Mouse (Mus musculus) retina, embryonic 14.5 days (tissue): ENCODE measurements around the gene Zc3h13.

Source experiments
- DNase-seq: peaks from one replicate; pipeline ENCODE4 v3.0.0-alpha.2; 2015; ENCODE audit warnings: low spot score

Gene Zc3h13

GRCm38 (mm10) chr14:75323354-75323753 is 39.2 kb downstream of the Zc3h13 start:
- no peak for DNase-seq

GRCm38 (mm10) chr14:75328062-75328461 is 43.9 kb downstream of the Zc3h13 start:
- DNase-seq: no peak

DNA sequence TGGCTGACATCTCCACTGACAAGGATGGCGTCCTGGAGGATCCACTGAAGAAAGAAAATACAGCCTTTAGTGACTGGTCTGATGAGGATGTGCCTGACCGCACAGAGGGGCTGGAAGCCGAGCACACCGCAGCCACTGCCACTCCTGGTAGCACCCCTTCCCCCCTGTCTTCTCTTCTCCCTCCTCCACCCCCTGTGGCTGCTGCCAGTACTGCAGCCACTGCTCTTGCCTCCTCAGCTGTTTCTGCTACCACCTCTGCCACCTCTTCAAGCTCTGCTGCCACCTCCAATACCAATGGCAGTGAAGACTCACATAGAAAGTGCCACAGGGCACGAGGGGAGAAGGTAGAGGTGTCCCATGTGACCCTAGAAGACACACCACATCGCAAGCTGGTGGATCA is 46.4 kb downstream of the Zc3h13 start:
- DNase-seq: peak; percentile 61

DNA sequence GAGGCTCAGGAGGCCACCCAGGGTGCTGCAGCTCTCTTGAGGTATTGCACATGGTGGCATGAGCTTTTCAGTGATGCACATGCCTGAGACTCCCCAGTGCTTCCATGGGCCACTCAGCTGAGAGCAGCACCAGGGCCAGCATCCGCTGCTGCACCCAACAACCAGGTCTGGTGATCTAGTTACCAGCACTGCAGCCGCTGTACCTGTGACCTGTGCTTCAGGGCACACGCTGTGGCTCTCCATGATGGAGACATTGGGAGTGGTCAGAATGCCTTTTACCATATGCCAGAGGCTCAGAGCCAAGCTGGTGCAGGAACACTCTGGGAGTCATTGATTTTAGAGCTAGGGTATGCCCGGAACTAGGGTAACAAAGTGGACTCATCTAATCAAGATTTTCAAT is 50.1 kb downstream of the Zc3h13 start:
- no peak for DNase-seq

DNA sequence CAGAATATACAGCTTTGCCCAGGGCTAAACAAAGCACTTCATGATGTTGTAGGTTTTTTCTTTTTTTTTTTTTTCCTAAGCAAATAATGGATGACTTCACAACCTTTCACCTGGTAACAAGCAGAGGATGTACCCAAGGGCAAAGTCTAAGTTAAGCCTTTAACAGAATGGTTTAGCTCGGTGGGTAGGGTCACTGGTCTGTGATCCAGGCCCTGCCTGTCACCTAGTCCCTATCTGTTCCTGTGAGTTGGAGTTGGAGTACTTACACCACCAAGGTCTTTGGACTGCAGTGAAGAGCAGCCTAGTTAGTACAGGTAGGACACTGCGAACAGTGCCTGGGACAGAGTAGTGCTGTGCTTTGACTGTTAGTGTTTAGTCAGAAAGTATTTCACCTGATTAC is 53.7 kb downstream of the Zc3h13 start:
- no peak for DNase-seq

- DNase-seq: no peak
These were observed 61.9 kb downstream of the Zc3h13 start for GRCm38 (mm10) chr14:75346041-75346440.

- DNase-seq: no peak
These were observed 67.5 kb downstream of the Zc3h13 start for GRCm38 (mm10) chr14:75351626-75352025.

DNA sequence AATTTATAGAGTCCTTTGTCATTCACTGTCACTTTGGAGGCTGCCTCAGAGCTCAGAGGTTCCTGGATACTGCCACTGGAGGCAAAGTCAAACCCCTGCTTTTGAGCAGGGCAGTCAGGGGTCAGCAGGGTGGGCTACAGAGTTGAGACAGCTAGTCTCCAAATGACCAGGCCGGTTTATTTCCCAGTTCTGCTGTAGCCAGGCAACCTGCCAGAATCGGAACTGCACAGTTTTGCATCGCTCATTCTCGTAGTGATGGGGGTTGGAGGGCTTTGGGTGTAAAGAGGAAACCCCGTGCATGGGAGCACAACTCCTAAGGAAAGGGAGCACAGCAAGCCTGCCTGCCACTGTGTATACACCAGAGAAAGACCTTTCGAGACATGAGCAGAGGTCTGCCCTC is 79.1 kb downstream of the Zc3h13 start:
- DNase-seq: no peak

DNA sequence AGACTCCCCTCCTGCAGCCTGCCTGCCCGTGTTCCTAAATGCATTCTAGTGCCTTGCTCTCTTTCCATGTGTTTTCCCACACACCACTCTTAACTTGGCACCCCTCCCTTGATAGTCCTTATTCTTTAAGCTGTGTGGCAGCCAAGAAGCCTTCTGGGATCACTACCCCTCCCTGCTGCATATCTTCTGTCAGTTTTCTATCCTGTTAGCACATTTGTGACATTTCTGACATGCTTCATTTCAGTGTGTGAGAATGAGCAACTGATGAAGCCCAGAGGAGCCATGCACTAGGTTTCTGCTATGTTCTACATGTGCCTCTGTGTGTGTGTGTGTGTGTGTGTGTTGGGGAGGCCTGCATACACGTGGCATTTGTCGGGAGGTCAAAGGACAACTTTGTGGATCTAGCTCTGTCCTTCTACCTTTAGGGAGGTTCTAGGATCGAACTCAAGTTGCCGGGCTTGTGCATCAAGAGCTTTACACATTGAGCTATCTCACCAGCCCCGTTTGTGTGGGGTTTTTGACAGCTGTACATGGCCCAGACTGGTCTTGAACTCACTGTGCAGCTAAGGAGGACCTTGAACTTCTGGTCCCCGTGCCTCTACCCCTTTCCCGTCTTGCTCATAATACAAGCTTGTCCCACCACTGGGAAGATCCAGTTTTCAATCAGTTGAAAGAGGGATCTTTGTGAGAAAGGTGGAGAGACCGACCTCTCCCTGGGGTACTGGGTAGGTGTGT is 81.3 kb downstream of the Zc3h13 start:
- no peak for DNase-seq

DNA sequence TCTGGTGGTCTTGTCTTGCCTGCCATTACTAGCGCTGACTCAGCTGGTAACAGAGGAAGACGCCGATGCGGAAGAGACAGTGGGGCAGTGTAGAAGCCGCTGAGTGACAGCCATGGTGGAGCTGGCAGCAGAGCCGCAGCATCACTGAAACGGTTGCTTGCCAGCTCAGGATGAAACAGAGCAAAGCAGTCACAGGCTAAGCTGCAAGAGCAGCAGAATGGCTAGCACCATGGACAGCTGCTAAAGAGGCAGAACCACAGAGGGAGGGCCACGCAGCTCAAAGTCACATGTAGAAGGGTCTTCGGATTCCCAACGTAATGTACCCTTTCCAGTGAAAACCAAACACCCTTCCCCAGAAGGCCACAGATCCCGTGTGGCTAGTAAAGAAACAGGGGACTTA is 82.6 kb downstream of the Zc3h13 start:
- no peak for DNase-seq

DNA sequence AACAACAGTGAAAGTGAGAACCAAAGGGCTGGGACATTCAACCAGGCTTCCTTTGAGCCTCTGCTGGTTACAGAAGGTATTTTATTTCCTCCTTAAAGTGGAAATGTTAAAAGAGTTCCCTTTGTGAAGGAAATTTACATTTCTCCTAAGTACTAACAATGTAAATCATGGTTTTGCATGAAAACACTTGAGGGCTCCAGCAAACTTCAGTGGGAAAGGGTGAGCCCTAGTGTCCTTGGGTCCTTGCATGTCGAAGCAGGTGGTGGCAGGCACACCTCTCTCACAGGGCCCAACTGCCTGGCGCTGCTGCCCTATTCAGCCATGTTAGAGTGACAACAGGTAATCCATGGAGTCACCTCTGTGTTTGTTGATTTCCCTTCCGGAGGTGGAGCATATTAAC is 83.3 kb downstream of the Zc3h13 start:
- no peak for DNase-seq

DNA sequence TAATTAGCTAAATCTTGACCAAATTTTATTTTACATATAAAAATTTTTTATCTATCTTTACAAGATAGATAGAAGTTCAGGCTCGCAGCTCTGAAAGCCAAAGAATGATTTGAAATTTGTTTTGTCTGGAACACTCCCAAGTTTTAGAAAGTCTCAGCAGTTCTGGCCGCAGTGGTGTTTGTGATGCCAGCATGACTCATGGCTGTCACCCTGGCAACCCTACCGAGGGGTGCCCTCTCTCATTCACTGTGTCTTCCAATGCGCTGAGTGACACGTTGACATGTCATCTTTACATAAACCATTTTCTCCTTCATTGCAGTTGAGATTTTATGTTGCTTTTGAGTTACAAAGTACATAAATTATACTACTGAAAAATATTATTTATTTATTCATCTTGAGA is 85.7 kb downstream of the Zc3h13 start:
- no peak for DNase-seq

DNA sequence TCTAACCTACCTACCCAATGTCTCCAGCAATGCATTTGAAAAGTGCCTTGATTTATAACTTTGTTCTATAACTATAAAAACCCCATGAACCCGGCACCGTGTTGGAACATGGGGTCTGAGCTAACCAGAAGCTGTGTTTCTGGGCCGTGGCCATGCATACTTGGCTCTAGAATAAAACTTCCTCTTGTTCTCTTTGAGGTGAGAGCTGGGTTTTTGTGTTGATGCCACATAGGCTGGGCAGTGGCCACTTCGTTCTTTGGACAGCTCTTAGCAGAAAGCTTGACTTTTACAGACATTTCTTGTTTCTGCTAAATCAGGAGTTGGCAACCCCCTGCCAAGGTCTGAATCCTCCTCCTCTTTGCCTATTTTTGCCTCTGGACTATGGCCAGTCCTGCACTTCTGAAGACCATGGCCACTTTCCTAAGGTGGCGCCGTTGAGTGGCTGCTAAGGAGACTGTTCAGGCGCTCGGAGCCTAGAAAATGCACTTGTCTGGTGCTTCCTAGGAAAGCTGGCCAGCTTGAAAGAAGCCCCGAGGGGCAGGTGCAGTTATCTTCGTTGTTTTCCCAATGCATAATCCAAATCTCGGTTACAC is 90.9 kb downstream of the Zc3h13 start:
- peak; percentile 18 for DNase-seq

- DNase-seq: no peak
These were observed 92.1 kb downstream of the Zc3h13 start for GRCm38 (mm10) chr14:75376256-75376655.

GRCm38 (mm10) chr14:75377612-75378011 is 93.4 kb downstream of the Zc3h13 start:
- DNase-seq: no peak
